Comparison of ENCODE assay signal across 8 mouse cellular contexts in genomic region chr19:3709013-3709787, GRCm38 (mm10). TPM values are rescaled to one million over a fixed set of nuclear protein-coding genes. Genes with fewer than 3 reads are reported as not detected.
A peak's percentile ranks its signal among the peaks of the same experiment; 100 is the strongest.
DNase-seq lines count a peak whose midpoint lies in the region; ATAC-seq and TF ChIP-seq lines count a peak whose summit lies in the region.
"Had no signal": no experiment of that assay in that cellular context is flagged by ENCODE, and none has a peak within 500 bp of the region (broad histone marks: within the 10 kb centered on the region; RNA-seq: fewer than 3 reads in every experiment).

No protein-coding gene starts in this region.

- ATAC-seq in neural tube, embryonic 11.5 days (ENCODE audit: insufficient read depth, low FRiP score, low TSS enrichment) = no peak
- no peak for ATAC-seq in forebrain, embryonic 15.5 days (replicated peaks)
- no peak for ATAC-seq in liver, embryonic 14.5 days (ENCODE audit: insufficient read depth)
- no peak for ATAC-seq in stomach, postnatal 0 days (ENCODE audit: low FRiP score, low TSS enrichment)

- H3K27ac ChIP-seq in neural tube, embryonic 11.5 days (ENCODE audit: low read depth, low read length) = no peak overlapping the region
- H3K27ac ChIP-seq in forebrain, embryonic 15.5 days (replicated peaks) = no peak overlapping the region
- H3K27ac ChIP-seq in liver, embryonic 14.5 days = no peak overlapping the region
- H3K27ac ChIP-seq in stomach, postnatal 0 days (replicated peaks) = no peak overlapping the region

- no peak for TF ChIP-seq EP300 in liver, embryonic 14.5 days (IDR thresholded peaks at IDR 0.05; ENCODE audit: low read depth)
- TF ChIP-seq EP300 in stomach, postnatal 0 days (optimal IDR thresholded peaks at IDR 0.05) = no peak

- 49% methylated on average over 10 of the region's 10 CpGs for WGBS in neural tube, embryonic 11.5 days
- WGBS in forebrain, embryonic 15.5 days = 43% methylated on average over 10 of the region's 10 CpGs
- WGBS in liver, embryonic 14.5 days (ENCODE audit: insufficient replicate concordance) = 28% methylated on average over 10 of the region's 10 CpGs
- 17% methylated on average over 10 of the region's 10 CpGs for WGBS in stomach, postnatal 0 days

- peaks cover 9% of the 10 kb centered on the region for H3K4me1 ChIP-seq in neural tube, embryonic 11.5 days (ENCODE audit: control insufficient read depth, insufficient read depth, low read length)
- peaks cover 17% of the 10 kb centered on the region for H3K4me1 ChIP-seq in forebrain, embryonic 15.5 days
- H3K4me1 ChIP-seq in liver, embryonic 14.5 days (replicated peaks; ENCODE audit: control insufficient read depth in 2 of 2, insufficient read depth in 2 of 2, low read length in 1 of 2) = peaks cover 11 to 13% of the 10 kb centered on the region in 2 experiments
- H3K4me1 ChIP-seq in stomach, postnatal 0 days (replicated peaks; ENCODE audit: control insufficient read depth, insufficient read depth) = peaks cover 3% of the 10 kb centered on the region; the same call in 1 of the 2 replicates

- peak overlapping the region; percentile 84 for H3K9ac ChIP-seq in neural tube, embryonic 11.5 days (ENCODE audit: low read length)
- H3K9ac ChIP-seq in forebrain, embryonic 15.5 days (replicated peaks) = peak overlapping the region; percentile 93
- H3K9ac ChIP-seq in liver, embryonic 14.5 days (replicated peaks) = peak overlapping the region; percentile 83
- peak overlapping the region; percentile 77 for H3K9ac ChIP-seq in stomach, postnatal 0 days (ENCODE audit: low read length)

- H3K4me2 ChIP-seq in neural tube, embryonic 11.5 days (ENCODE audit: low read depth) = peak overlapping the region; percentile 74
- H3K4me2 ChIP-seq in forebrain, embryonic 15.5 days (replicated peaks) = peak overlapping the region; percentile 72
- H3K4me2 ChIP-seq in liver, embryonic 14.5 days (ENCODE audit: low read depth) = peak overlapping the region; percentile 83
- H3K4me2 ChIP-seq in stomach, postnatal 0 days (replicated peaks; ENCODE audit: low read depth) = peak overlapping the region; percentile 88

- no peak for DNase-seq in neural tube, embryonic 11.5 days (ENCODE audit: low spot score)
- DNase-seq in neural tube, embryonic 10.5 days (ENCODE audit: extremely low spot score, low spot score) = no peak
- no peak for DNase-seq in liver, embryonic 14.5 days (ENCODE audit: low read depth in 3 of 3, low spot score in 3 of 3)
- DNase-seq in stomach, postnatal 0 days (ENCODE audit: low spot score) = no peak
- no peak for DNase-seq in thymus, postnatal 14 days
- DNase-seq in lung, postnatal 14 days = no peak
- DNase-seq: adrenal gland, postnatal 36 days had no signal

- peak overlapping the region; percentile 84 for H3K4me3 ChIP-seq in neural tube, embryonic 11.5 days (ENCODE audit: low read depth, low read length)
- H3K4me3 ChIP-seq in forebrain, embryonic 15.5 days = peak overlapping the region; percentile 97
- peak overlapping the region; percentile 68 to 83 for H3K4me3 ChIP-seq in liver, embryonic 14.5 days (ENCODE audit: insufficient read depth in 1 of 2, low read depth in 2 of 2, low read length in 2 of 2)
- H3K4me3 ChIP-seq in stomach, postnatal 0 days (ENCODE audit: low read depth, low read length) = peak overlapping the region; percentile 77

- no peaks in the 10 kb centered on the region for H3K9me3 ChIP-seq in neural tube, embryonic 11.5 days (ENCODE audit: control insufficient read depth, low read length)
- no peaks in the 10 kb centered on the region for H3K9me3 ChIP-seq in forebrain, embryonic 15.5 days
- no peaks in the 10 kb centered on the region for H3K9me3 ChIP-seq in liver, embryonic 14.5 days (ENCODE audit: control insufficient read depth, low read length)
- no peaks in the 10 kb centered on the region for H3K9me3 ChIP-seq in stomach, postnatal 0 days (ENCODE audit: control insufficient read depth, low read length)

- no peaks in the 10 kb centered on the region for H3K27me3 ChIP-seq in neural tube, embryonic 11.5 days (ENCODE audit: control insufficient read depth, insufficient read depth, low read length)
- no peaks in the 10 kb centered on the region for H3K27me3 ChIP-seq in forebrain, embryonic 15.5 days
- no peaks in the 10 kb centered on the region for H3K27me3 ChIP-seq in liver, embryonic 14.5 days (ENCODE audit: control insufficient read depth, insufficient read depth, low read length)
- H3K27me3 ChIP-seq in stomach, postnatal 0 days (ENCODE audit: control insufficient read depth, insufficient read depth, low read length) = no peaks in the 10 kb centered on the region

- no peak for TF ChIP-seq CTCF in liver, embryonic 14.5 days (IDR thresholded peaks at IDR 0.05; ENCODE audit: low read depth)
- no peak for TF ChIP-seq CTCF in stomach, postnatal 0 days (IDR thresholded peaks at IDR 0.05; ENCODE audit: low read depth)

- no peaks in the 10 kb centered on the region for H3K36me3 ChIP-seq in neural tube, embryonic 11.5 days (ENCODE audit: control insufficient read depth, insufficient read depth, low read length)
- no peaks in the 10 kb centered on the region for H3K36me3 ChIP-seq in forebrain, embryonic 15.5 days
- no peaks in the 10 kb centered on the region for H3K36me3 ChIP-seq in liver, embryonic 14.5 days (replicated peaks; ENCODE audit: control insufficient read depth, insufficient read depth, low read depth)
- no peaks in the 10 kb centered on the region for H3K36me3 ChIP-seq in stomach, postnatal 0 days (ENCODE audit: control insufficient read depth, insufficient read depth, low read length)

RNA-seq across cellular contexts. Expression of gene 1810055G02Rik, which starts 1.1 kb away (rescaled TPM):
- polyA plus RNA-seq in neural tube, embryonic 11.5 days (2014; fragmentation: Nextera tagmentation; extraction: Ambion mirVana) = 44.5 and 46.7 TPM in 2 replicates
- 31.3 and 35.1 TPM in 2 replicates for polyA plus RNA-seq in forebrain, embryonic 15.5 days (2015; fragmentation: Nextera tagmentation; extraction: Ambion mirVana)
- 10.8 and 12.1 TPM in 2 replicates for polyA plus RNA-seq in liver, embryonic 14.5 days (2012; rRNA removed)
- 10.8 and 11.0 TPM in 2 replicates for polyA plus RNA-seq in liver, embryonic 14.5 days (2014; fragmentation: Nextera tagmentation; extraction: Ambion mirVana)
- polyA plus RNA-seq in stomach, postnatal 0 days (2015; fragmentation: Nextera tagmentation; extraction: Ambion mirVana) = 17.1 and 18.8 TPM in 2 replicates

RNA-seq across cellular contexts. Expression of gene Lrp5, which starts 22.8 kb away (rescaled TPM):
- polyA plus RNA-seq in neural tube, embryonic 11.5 days (2014; fragmentation: Nextera tagmentation; extraction: Ambion mirVana) = 3.2 and 3.8 TPM in 2 replicates
- polyA plus RNA-seq in forebrain, embryonic 15.5 days (2015; fragmentation: Nextera tagmentation; extraction: Ambion mirVana) = 2.3 TPM in 2 replicates
- polyA plus RNA-seq in liver, embryonic 14.5 days (2012; rRNA removed) = 6.8 and 7.4 TPM in 2 replicates
- 2.2 and 2.3 TPM in 2 replicates for polyA plus RNA-seq in liver, embryonic 14.5 days (2014; fragmentation: Nextera tagmentation; extraction: Ambion mirVana)
- polyA plus RNA-seq in stomach, postnatal 0 days (2015; fragmentation: Nextera tagmentation; extraction: Ambion mirVana) = 2.6 and 2.7 TPM in 2 replicates

RNA-seq across cellular contexts. Expression of gene Kmt5b, which starts 58.0 kb away (rescaled TPM):
- polyA plus RNA-seq in neural tube, embryonic 11.5 days (2014; fragmentation: Nextera tagmentation; extraction: Ambion mirVana) = 40.7 and 42.0 TPM in 2 replicates
- 52.3 and 62.9 TPM in 2 replicates for polyA plus RNA-seq in forebrain, embryonic 15.5 days (2015; fragmentation: Nextera tagmentation; extraction: Ambion mirVana)
- 4.1 and 6.3 TPM in 2 replicates for polyA plus RNA-seq in liver, embryonic 14.5 days (2012; rRNA removed)
- 5.0 and 5.4 TPM in 2 replicates for polyA plus RNA-seq in liver, embryonic 14.5 days (2014; fragmentation: Nextera tagmentation; extraction: Ambion mirVana)
- polyA plus RNA-seq in stomach, postnatal 0 days (2015; fragmentation: Nextera tagmentation; extraction: Ambion mirVana) = 11.6 and 12.4 TPM in 2 replicates
